Mouse (Mus musculus) megakaryocyte-erythroid progenitor cell, adult 5-6 weeks (primary cell): Measurements from ENCODE around the gene Myh14. TPM values are rescaled to one million over a fixed set of nuclear protein-coding genes. Genes with fewer than 3 reads are reported as not detected.
A peak's percentile ranks its signal among the peaks of the same experiment; 100 is the strongest.

Experiments used
- ATAC-seq: replicated peaks from 2 replicates; pipeline ENCODE4 v1.8.0; 2016; ENCODE audit warnings: mild to moderate bottlenecking, inconsistent platforms; ENCODE audit not compliant: severe bottlenecking, poor library complexity, low FRiP score, low TSS enrichment
- total RNA-seq, 2 experiments: library from RNA; stranded (forward) in 1 of 2; stranded (reverse) in 1 of 2; fragments of 200-1000, 215-1000 nt in 1 of 2; fragments of >200 nt in 1 of 2; fragmentation: Nextera tagmentation in 1 of 2; gene quantifications; 2 replicates each; pipeline ENCODE4 v1.2.3; 2014 to 2017

The Myh14 gene
- total RNA-seq, 2 experiments from 2014 or later, result not detected

DNA sequence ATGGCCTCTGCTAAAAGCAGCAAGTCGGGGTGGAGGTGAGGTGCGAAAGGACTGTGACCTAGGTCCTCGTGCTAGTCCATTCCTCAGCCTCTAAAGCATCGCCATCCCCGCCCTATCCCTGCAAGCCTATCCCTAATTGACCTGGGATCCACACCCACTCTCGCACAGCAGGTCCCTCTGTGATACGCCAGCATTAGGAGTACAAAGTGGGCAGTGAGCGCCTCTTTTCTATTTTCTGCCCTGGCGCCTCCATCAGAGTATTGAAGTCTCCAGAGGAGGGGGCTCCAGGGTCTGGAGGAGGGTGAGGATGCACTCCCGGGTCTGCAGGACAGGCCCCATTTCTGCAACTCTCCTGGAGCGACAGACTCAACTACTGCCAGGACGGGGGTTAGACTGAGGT lies 82.3 kb downstream of the Myh14 start:
- ATAC-seq, result no peak

DNA sequence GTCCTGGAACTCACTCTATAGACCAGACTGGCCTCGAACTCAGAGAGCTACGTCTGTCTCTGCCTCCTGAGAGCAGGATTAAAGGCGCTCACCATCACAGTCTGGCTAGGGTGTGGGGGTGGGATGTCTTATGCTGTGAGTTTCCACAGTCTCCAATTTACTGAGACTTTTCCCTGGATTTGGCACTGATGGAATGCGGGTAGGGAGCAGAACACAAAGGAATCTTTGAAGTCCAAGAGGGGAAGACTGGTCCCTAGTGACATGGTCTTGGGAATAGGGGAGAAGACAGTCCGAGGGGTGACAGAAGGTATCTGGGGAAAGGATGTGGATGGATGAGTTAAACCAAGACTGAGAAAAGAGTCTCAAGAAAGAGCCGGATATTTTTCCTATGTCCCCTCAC lies 83.0 kb downstream of the Myh14 start:
- ATAC-seq, result no peak

DNA sequence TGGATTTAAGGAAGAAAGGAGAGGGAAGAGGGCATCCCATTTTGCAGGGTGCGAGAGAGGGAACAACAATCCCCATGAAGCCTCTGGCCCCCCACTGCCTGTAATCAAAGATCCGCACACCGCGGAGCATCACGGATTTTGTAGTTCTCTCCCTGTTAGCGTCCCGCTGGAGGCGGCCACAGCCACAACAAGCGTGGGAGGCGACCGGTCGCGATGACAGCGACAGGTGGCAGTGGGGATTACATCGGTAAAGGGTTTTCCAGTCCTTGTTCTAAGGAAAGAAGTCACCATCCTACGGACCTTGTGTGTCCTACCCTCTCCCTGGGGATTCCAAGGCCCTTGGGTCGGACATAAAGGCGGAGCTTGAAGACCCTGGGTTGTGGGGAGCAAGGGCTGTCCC lies 83.7 kb downstream of the Myh14 start:
- no peak for ATAC-seq

DNA sequence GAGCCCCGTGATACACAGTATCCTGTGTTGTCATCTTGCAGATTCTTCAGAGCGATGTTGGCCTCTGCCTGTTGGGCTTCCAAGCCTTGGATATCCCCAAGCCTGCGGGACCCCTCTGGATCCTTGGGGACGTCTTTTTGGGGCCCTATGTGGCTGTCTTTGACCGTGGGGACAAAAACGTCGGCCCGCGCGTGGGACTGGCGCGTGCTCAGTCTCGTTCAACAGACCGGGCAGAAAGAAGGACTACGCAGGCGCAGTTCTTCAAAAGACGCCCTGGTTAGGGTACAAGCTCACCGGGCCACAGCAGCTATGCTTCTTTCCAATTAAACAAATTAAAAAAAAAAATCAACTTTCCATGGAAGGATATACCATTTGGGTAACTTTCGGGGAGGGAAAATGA lies 84.1 kb downstream of the Myh14 start:
- no peak for ATAC-seq

DNA sequence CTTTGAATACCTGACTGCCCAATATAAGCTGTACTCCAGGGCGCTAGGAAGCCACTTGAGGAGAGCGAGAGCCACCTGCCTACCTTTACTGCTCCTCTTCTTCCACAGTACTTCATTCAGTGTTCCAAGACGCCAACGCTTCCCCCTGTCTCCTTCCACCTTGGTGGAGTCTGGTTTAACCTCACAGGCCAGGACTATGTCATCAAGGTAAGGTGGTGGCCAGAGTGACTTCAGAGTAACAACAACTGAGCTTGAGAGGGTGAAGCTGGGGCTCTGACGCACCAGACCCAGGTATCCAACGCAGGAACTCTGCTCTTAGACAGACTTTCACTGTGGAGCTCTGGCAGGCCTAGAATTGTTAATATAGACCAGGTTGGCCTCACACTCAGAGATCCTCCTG lies 85.0 kb downstream of the Myh14 start:
- no peak for ATAC-seq

DNA sequence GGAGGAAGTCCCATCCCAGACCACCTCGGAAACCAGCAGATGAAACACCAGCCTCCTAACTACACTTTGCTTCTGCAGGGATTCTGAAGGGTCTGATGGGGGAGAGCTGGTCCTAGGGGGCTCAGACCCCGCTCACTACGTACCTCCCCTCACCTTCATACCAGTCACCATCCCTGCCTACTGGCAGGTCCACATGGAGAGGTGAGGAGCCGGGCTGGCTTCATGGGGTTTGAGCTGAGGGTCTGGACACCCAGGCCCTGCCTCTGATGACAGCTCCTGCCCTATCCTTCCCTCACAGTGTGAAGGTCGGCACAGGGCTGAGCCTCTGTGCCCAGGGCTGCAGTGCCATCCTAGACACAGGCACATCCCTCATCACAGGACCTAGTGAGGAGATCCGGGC lies 85.7 kb downstream of the Myh14 start:
- ATAC-seq, result no peak

DNA sequence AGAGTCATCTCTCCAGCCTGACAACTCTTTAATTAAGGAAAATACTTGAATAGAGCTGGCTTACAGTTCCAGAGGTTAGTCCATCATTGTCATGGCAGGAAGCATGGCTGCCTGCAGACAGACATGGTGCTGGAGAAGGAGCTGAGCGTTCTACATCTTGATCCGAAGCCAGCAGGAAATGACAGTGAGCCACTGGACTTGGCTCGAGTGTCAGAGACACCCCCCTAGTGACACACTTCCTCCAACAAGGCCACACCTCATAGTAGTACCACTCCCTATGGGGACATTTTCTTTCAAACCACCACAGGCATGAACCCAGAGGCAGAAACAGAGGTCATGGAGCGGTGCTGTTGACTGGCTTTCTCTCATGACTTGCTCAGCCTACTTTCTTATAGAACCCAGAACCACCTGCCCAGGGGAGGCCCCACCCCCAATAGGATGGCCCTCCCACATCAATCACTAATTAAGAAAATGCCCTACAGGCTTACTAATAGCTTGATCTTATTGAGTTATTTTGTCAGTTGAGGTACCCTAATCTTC lies 86.3 kb downstream of the Myh14 start:
- no peak for ATAC-seq

DNA sequence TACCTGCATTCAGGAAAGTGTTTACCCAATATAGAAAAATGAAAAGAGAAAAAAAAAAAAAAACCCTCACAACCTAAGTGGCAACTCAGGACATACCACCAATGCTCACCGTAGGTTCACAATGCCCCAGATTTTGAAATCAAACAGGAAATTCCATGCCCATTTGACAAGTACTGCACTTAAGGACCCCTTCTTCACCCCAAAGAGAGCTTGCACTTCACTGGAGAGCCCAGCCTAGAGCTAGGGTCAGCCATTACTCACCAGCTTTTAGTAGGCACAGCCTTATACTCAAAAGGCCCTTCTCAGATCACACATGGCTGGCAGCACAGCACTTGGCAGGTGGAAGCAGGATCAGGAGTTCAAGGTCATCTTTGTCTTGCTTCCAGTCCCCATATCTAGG lies 87.5 kb downstream of the Myh14 start:
- ATAC-seq, result no peak

DNA sequence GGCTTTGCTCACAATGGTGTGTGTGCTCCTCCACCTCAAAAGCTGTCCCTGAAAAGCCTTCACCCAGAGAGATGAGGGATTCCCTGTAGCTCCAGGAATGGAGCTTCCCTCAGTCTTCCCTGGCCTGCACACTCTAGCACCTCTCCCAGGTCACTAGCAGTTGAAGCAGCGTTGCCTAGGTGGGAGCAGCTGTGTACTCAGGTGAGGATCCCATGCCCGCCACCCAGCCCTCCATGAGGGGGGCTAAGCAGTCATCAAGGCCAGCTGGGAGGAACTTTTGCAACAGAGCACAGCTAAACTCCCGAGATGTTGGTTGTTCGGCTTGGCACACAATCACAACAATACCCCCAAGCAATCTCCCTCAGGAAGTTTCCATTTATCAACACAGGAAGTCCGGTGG lies 87.9 kb downstream of the Myh14 start:
- ATAC-seq, result no peak

DNA sequence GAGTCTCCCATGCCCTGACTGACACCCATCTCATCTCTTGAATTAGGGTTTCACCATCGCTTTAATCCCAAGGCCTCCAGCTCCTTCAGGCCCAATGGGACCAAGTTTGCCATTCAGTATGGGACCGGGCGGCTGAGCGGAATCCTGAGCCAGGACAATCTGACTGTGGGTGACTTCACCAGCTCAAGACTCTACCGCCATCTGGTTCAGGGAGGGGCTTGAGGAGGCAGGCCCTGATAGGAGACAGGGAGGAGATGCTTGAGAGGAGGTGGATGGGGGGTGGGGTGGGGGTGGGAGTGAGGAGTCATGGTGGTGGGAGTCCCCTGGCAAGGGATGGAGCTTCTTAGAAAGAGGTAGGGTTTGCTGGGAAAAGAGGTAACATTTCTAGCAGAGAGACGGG lies 89.0 kb downstream of the Myh14 start:
- no peak for ATAC-seq

DNA sequence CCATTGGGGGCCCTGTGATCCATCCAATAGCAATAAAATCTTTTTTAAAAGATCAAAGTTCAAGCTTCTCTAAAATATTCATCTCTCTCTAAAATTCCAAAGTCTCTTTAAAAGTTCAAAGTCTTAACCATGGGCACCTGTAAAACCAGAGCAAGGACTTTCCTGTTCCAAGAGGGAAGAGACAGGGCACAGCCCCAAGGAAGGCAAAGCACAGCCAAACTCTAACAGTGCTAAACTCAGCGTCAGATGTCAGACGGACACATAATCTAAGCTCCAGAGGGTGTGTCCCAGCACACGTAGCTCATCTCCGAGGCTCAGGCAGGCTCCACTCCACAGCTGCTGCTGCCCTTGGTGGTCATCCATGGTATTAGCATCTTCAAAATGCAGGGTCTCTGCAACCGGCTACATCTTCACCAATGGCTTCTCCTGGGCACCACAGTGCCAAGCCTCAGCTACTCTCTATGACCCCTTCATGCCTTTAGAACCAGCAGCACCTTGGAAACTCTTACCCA lies 94.3 kb downstream of the Myh14 start:
- 0 out of 2 replicates have a peak, but pooled peaks have one; percentile 44 for ATAC-seq

DNA sequence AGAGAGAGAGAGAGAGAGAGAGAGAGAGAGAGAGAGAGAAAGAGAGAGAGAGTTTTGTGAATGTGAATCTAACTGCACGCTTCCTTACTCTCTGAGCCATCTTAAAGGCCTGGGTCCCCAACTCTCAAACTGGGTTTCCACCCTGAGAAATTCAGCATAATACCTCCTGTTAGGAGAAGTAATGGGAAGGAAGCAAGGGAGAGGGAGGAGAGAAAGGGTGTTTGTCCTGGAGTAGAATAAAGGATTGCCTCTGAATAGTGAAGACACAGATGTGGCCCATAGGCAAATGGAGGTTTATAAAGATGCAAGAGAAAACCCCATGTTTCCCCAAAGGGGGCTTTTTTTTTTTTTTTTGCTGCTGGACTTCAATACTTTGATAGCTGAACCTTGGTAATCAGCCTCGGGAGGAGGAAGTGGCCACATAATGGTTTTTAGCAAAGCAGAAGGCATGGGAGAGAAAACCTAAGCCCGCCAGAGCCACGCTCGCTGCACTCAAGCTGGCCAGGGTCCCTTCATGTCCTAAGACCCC lies 97.6 kb downstream of the Myh14 start:
- no peak for ATAC-seq

DNA sequence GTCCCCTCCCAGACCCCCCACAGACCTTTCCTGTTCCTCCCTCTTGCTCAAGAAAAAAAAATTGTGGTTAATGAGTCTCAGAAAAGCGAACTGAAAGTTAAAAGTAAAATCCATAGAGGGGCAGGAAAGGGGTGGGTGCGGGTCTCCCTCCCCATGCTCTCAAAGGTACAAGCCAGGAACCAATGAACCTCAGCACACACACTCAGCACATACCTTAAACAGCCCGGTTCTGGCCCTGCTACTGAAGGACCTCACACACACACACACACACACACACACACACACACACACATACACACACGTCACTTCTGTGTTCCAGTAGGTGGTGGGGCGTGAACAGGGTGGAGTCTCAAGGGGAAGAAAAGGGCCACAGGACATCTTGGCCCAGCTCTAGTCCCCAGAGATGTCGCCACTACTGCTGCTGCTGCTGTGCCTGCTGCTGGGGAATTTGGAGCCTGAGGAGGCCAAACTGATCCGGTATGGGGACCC lies 98.4 kb downstream of the Myh14 start, which contains the start of gene Napsa:
Gene Napsa (plus strand): TSS at position 168 of the 489 bp plus-strand sequence.
- 0 out of 2 replicates have a peak, but pooled peaks have one; percentile 50 for ATAC-seq

DNA sequence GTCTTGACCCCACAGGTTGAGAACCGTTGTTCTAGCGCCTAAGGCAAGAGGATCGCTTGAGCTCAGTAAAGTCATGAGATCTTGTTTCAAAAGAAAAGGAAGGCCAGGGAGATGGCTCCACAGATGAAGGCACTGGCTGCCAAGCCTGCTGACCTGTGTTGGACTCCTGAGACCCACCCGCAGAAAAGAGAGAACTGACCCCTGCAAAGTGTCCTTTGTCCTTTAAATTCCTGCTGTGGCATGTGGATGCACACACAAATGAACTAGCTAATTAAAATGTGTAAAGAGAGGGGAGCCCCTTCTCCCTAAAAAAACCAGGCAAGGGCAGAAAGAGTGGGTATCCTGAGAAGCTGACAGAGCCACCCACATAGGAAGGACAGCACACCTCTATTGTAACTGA lies 98.8 kb downstream of the Myh14 start:
- no peak for ATAC-seq

DNA sequence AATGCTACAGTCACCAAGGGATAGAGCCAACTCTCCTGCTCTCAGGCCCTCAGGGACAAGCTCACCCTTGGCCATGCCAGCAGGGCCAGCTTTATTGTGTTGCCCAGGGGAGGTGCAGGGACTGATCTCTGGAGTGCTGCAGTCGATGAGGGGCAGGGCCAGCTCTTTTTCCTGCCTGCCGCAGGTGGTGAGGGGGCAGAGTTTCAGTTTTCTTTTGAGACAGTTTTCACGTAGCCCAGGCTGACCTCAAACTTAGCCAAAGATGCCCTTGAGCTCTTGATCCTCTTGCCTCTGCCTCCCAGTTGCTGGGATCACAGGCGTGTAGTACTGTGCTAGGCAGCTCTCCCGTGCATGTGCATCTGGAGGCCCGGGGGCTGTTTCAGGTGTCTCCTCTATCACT lies 99.7 kb downstream of the Myh14 start:
- no peak for ATAC-seq

DNA sequence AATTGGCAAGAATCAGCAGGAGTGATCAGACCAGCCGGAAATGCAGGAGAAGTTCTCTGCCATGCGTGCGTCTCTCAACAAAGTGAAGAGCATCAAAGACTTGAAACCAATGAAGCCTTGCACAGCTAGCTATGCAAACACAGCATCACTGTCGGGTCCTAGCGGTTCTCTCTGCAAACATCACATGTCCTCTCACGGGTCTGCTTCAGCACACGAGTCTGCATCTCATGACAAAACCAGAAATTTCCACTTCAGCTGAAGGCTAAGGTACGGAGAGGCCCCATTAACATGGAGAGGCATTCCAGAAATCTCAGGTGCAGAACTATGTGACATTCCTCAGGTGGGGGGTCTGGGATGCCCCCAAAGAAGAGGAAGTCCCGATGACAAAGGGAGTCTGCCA lies 101.8 kb downstream of the Myh14 start:
- no peak for ATAC-seq

DNA sequence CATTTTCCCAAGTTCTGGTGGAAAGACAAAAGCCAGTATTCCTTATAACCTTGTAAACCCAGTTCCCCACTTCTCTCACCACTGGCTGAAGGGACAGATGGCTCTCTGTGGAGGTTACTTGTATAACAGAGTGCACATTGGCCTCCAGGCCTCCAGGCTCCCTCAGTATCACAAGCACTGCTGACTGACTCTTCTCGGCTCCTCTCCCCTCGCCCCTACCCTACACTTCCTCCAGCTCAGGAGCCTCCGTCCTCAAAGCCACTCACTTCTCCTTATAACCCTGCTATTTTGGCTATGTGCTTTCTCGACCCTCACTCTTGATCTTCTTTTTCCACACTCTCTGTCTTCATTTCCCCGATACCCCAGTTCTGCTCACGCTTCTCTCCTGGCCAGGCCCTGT lies 105.2 kb downstream of the Myh14 start:
- no peak for ATAC-seq

DNA sequence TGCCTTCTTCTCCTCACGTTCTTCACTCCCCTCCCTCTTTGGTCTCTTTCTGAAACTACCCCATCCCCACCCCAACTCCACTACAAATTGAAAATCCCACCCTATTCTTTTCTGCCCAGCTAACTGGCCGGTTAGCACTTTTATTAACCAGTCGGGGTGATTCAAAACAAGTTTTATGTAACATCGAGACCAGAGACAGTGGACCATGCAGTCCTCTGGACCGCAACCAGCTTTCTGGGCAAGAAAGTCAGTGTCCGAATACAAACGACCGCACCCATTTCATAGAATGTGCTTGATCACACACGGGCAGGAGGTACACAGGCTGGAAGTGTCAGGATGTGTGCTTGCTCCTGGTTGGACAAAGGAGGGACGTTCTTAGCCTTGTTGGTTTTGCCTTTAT lies 106.2 kb downstream of the Myh14 start:
- no peak for ATAC-seq

DNA sequence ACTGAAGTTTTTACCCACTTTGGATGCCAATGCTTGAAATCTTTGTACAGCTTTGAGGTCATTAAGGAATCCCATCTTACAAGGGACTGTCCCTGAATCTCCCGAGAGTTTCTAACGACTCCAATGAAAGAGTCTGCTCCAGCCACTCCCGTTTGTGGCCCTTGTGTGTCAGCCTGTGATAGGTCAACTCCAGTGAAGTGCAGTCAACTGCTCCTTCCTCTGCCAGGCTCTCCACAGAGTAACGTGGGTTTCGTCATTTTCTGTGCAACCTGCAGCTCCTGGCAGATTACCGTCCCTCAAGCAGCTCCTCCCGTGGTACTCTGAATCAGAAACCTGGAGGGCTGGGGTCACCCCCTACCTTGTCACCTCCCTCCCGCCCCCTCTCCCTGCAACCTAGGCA lies 107.4 kb downstream of the Myh14 start:
- no peak for ATAC-seq

DNA sequence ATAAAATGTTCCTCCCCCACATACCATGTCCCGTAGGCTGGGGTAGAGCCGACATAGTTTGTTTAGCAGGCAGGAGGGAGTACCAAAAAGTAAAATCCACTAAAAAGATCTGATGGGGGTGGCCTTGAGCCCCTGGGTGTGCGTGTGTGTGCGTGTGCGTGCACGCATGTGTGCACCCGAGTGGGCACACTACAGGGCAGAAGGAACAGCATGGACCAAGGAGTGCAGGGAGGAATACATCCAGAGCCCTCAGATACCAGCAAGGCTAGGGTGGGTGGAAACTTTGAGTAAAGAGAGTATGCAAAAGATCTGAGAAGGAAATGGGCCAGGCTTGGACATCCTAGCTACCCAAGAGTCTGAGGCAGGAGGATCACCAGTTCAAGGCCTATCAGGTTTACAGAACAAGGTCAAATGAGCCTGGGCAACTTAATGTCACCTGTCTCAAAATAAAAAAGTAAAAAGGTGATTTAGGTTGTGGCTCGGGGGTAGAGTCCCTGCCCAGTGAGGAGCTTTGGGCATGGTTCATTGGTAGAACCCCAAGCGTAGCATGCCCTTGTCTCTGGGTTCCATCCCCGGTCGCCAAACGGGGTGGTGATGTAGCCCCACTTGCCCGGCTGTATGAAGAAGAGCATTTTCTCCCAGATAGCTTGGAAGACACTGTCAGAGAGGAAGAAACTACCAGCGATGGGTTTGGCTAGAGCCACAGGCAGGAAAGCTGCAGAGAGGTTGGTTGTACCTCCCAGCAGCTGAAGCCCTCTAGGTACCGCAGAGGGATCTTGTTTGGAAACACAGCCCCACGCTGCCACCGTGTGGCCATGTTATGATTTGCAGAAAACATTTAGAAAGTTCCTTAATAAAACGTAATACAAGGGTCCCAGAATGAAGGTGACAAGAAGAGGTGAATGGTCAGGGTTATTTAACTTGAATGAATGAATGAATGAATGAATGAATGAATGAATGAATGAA lies 109.9 kb downstream of the Myh14 start:
- peak; percentile 78 for ATAC-seq
